Mouse (Mus musculus): ENCODE measurements at regions not wholly inside any gene's neighbourhood (a gene's known extent, or its start where the extent isn't known, plus 50 kb on each side); places are given as distances from the start of the nearest gene placed in this dataset.

GRCm38 (mm10) chr1:138908860-138909259 is 52.2 kb upstream of the 2310009B15Rik start:
- Histone ChIP-seq H3K27me3 (replicated peaks; ENCODE audit: control insufficient read depth, insufficient read depth, low read length) (no peaks in the 10 kb centered on the region), H3K4me3 (ENCODE audit: insufficient read depth, low read depth, low read length) (no peak overlapping the region), H3K36me3 (ENCODE audit: control insufficient read depth, insufficient read depth, low read length) (no peaks in the 10 kb centered on the region), H3K27ac (ENCODE audit: insufficient read depth, low read depth, low read length) (no peak overlapping the region), H3K4me1 (ENCODE audit: control insufficient read depth, insufficient read depth, low read length) (peaks cover 5% of the 10 kb centered on the region; the same call in 1 of the 2 replicates)
- TF ChIP-seq POLR2A (IDR thresholded peaks at IDR 0.05; ENCODE audit: low read depth, low read length) (no peak), CTCF (conservative IDR thresholded peaks at IDR 0.05; ENCODE audit: insufficient read depth, insufficient read length, low read depth, low read length) (no peak)
- WGBS, result 77% methylated on average over 5 of the region's 5 CpGs
- no peak for DNase-seq

- Histone ChIP-seq H3K4me3 (ENCODE audit: insufficient read depth, low read depth, low read length) (no peak overlapping the region), H3K4me1 (ENCODE audit: control insufficient read depth, insufficient read depth, low read length) (peaks cover 5% of the 10 kb centered on the region; the same call in 1 of the 2 replicates), H3K36me3 (ENCODE audit: control insufficient read depth, insufficient read depth, low read length) (no peaks in the 10 kb centered on the region), H3K27me3 (replicated peaks; ENCODE audit: control insufficient read depth, insufficient read depth, low read length) (no peaks in the 10 kb centered on the region), H3K27ac (ENCODE audit: insufficient read depth, low read depth, low read length) (no peak overlapping the region)
- WGBS, result 52% methylated on average over 2 of the region's 2 CpGs
- no peak for DNase-seq
- TF ChIP-seq POLR2A (IDR thresholded peaks at IDR 0.05; ENCODE audit: low read depth, low read length) (no peak), CTCF (conservative IDR thresholded peaks at IDR 0.05; ENCODE audit: insufficient read depth, insufficient read length, low read depth, low read length) (no peak)
Observed at GRCm38 (mm10) chr1:138909654-138910053, 53.0 kb upstream of the 2310009B15Rik start.

- no peak overlapping the region for H3K27ac ChIP-seq (ENCODE audit: insufficient read depth, low read depth, low read length)
- H3K4me1 ChIP-seq (ENCODE audit: control insufficient read depth, insufficient read depth, low read length), result peaks cover 5% of the 10 kb centered on the region; the same call in 1 of the 2 replicates
- peak; percentile 38 for DNase-seq
- 26% methylated on average over 8 of the region's 8 CpGs for WGBS
- TF ChIP-seq CTCF (conservative IDR thresholded peaks at IDR 0.05; ENCODE audit: insufficient read depth, insufficient read length, low read depth, low read length), result peak; percentile 45
- no peak for TF ChIP-seq POLR2A (IDR thresholded peaks at IDR 0.05; ENCODE audit: low read depth, low read length)
- no peaks in the 10 kb centered on the region for H3K36me3 ChIP-seq (ENCODE audit: control insufficient read depth, insufficient read depth, low read length)
- no peaks in the 10 kb centered on the region for H3K27me3 ChIP-seq (replicated peaks; ENCODE audit: control insufficient read depth, insufficient read depth, low read length)
- H3K4me3 ChIP-seq (ENCODE audit: insufficient read depth, low read depth, low read length), result 0 out of 2 replicates have a peak overlapping the region, but pooled peaks have one; percentile 13
Observed at GRCm38 (mm10) chr1:138912156-138912616, 51.0 kb upstream of the Dennd1b start.

- Histone ChIP-seq H3K4me3 (ENCODE audit: insufficient read depth, low read depth, low read length) (no peak overlapping the region), H3K27me3 (replicated peaks; ENCODE audit: control insufficient read depth, insufficient read depth, low read length) (no peaks in the 10 kb centered on the region), H3K27ac (ENCODE audit: insufficient read depth, low read depth, low read length) (no peak overlapping the region), H3K4me1 (ENCODE audit: control insufficient read depth, insufficient read depth, low read length) (peaks cover 5% of the 10 kb centered on the region; the same call in 1 of the 2 replicates), H3K36me3 (ENCODE audit: control insufficient read depth, insufficient read depth, low read length) (no peaks in the 10 kb centered on the region)
- no peak for TF ChIP-seq POLR2A (IDR thresholded peaks at IDR 0.05; ENCODE audit: low read depth, low read length)
- no peak for TF ChIP-seq CTCF (conservative IDR thresholded peaks at IDR 0.05; ENCODE audit: insufficient read depth, insufficient read length, low read depth, low read length)
- 33% methylated on average over 5 of the region's 5 CpGs for WGBS
- DNase-seq, result peak; percentile 19
Observed at GRCm38 (mm10) chr1:138912928-138913327, 50.3 kb upstream of the Dennd1b start.

GRCm38 (mm10) chr1:138913428-138913827 is 49.8 kb upstream of the Dennd1b start:
- Histone ChIP-seq H3K27me3 (replicated peaks; ENCODE audit: control insufficient read depth, insufficient read depth, low read length) (no peaks in the 10 kb centered on the region), H3K4me3 (ENCODE audit: insufficient read depth, low read depth, low read length) (no peak overlapping the region), H3K36me3 (ENCODE audit: control insufficient read depth, insufficient read depth, low read length) (no peaks in the 10 kb centered on the region), H3K4me1 (ENCODE audit: control insufficient read depth, insufficient read depth, low read length) (peaks cover 5% of the 10 kb centered on the region; the same call in 1 of the 2 replicates), H3K27ac (ENCODE audit: insufficient read depth, low read depth, low read length) (no peak overlapping the region)
- TF ChIP-seq CTCF (conservative IDR thresholded peaks at IDR 0.05; ENCODE audit: insufficient read depth, insufficient read length, low read depth, low read length) (no peak), POLR2A (IDR thresholded peaks at IDR 0.05; ENCODE audit: low read depth, low read length) (no peak)
- 70% methylated on average over 4 of the region's 4 CpGs for WGBS
- DNase-seq, result no peak
